Mouse (Mus musculus) olfactory bulb, adult 2 months (tissue): ENCODE data around the gene Kpna7.

ENCODE experiments used
- CTCF ChIP-seq: fragments of 200-500 bp; IDR thresholded peaks from 2 replicates; pipeline ENCODE4 v1.5.1; 2012; ENCODE audit warnings: low read depth, mild to moderate bottlenecking, low read length, moderate library complexity; ENCODE audit not compliant: insufficient read depth
- POLR2A ChIP-seq: fragments of 200-500 bp; IDR thresholded peaks from 2 replicates; pipeline ENCODE4 v1.6.1; 2012; ENCODE audit warnings: mild to moderate bottlenecking, low read depth, low read length, moderate library complexity; ENCODE audit not compliant: insufficient read depth

GRCm38 (mm10) chr5:145068863-145069262, 15.0 kb downstream of the Kpna7 start:
- no peak for TF ChIP-seq POLR2A
- no peak for TF ChIP-seq CTCF
